ENCODE assay signal across 20 mouse cellular contexts in the genomic region with DNA sequence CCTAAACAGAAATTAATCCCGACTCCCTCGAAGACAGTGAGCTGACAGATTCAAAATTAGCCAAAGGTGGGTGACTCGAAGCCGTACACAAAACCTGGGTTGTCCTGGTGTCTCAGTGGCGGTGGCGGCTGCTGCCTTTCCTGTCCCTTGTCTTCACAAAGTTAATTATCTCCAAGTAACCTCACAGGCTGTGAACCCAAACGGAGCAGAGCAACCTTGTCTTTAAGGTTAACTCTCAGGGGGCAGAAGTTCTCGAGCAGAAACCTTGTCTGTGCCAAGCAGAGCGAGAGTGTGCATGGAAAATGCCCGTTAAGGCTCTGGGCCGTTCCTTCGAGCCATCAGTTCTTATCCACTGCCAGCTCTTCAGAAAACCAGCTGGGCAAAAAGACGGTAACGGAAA.
DNase-seq lines count a peak whose midpoint lies in the region; ATAC-seq and TF ChIP-seq lines count a peak whose summit lies in the region.
"Had no signal": no experiment of that assay in that cellular context is flagged by ENCODE, and none has a peak within 500 bp of the region (broad histone marks: within the 10 kb centered on the region; RNA-seq: fewer than 3 reads in every experiment).

No protein-coding gene starts in this region.

- no peaks in the 10 kb centered on the region for H3K27me3 ChIP-seq in kidney, adult 2 months (replicated peaks; ENCODE audit: control insufficient read depth, insufficient read depth, low read length)
- no peaks in the 10 kb centered on the region for H3K27me3 ChIP-seq in kidney, embryonic 15.5 days
- H3K27me3 ChIP-seq in cerebellum, adult 2 months (ENCODE audit: control insufficient read depth, insufficient read depth, low read length) = no peaks in the 10 kb centered on the region
- H3K27me3 ChIP-seq: CH12.LX; forebrain, embryonic 13.5 days; hindbrain, embryonic 12.5 days had no signal

- H3K27ac ChIP-seq in kidney, adult 2 months (ENCODE audit: insufficient read depth, low read depth, low read length) = no peak overlapping the region
- no peak overlapping the region for H3K27ac ChIP-seq in kidney, embryonic 15.5 days
- no peak overlapping the region for H3K27ac ChIP-seq in cerebellum, adult 2 months (ENCODE audit: insufficient read depth, low read length)
- H3K27ac ChIP-seq: embryonic facial prominence, embryonic 10.5 days; forebrain, embryonic 13.5 days; heart, embryonic 10.5 days; hindbrain, embryonic 12.5 days had no signal

- H3K4me2 ChIP-seq in kidney, embryonic 15.5 days = no peak overlapping the region
- H3K4me2 ChIP-seq: forebrain, embryonic 13.5 days; hindbrain, embryonic 12.5 days had no signal

- no peaks in the 10 kb centered on the region for H3K36me3 ChIP-seq in kidney, adult 2 months (ENCODE audit: control insufficient read depth, insufficient read depth, low read length)
- no peaks in the 10 kb centered on the region for H3K36me3 ChIP-seq in kidney, embryonic 15.5 days
- H3K36me3 ChIP-seq: embryonic facial prominence, embryonic 10.5 days; heart, embryonic 10.5 days; hindbrain, embryonic 12.5 days had no signal

- H3K4me1 ChIP-seq in kidney, adult 2 months (ENCODE audit: control insufficient read depth, insufficient read depth, low read length) = no peaks in the 10 kb centered on the region
- H3K4me1 ChIP-seq in kidney, embryonic 15.5 days = no peaks in the 10 kb centered on the region
- no peaks in the 10 kb centered on the region for H3K4me1 ChIP-seq in cerebellum, adult 2 months (ENCODE audit: control insufficient read depth, insufficient read depth, low read length)
- H3K4me1 ChIP-seq: embryonic facial prominence, embryonic 10.5 days; forebrain, embryonic 13.5 days; heart, embryonic 10.5 days had no signal

- no peak for TF ChIP-seq CTCF in kidney, adult 2 months (conservative IDR thresholded peaks at IDR 0.05; ENCODE audit: insufficient read depth, insufficient read length, low read depth, low read length)
- TF ChIP-seq CTCF in cerebellum, adult 2 months (IDR thresholded peaks at IDR 0.05; ENCODE audit: borderline replicate concordance, insufficient read depth, low read depth, low read length) = no peak

- no peaks in the 10 kb centered on the region for H3K9me3 ChIP-seq in kidney, embryonic 15.5 days (replicated peaks)
- H3K9me3 ChIP-seq: embryonic facial prominence, embryonic 10.5 days; forebrain, embryonic 13.5 days; heart, embryonic 10.5 days; hindbrain, embryonic 12.5 days had no signal

- WGBS in kidney, adult 2 months = 38% methylated on average over 14 of the region's 14 CpGs
- 58% methylated on average over 14 of the region's 14 CpGs for WGBS in kidney, embryonic 15.5 days
- 73% methylated on average over 14 of the region's 14 CpGs for WGBS in cerebellum, adult 2 months

- peak; percentile 70 for ATAC-seq in kidney, embryonic 15.5 days (replicated peaks; ENCODE audit: low FRiP score)
- ATAC-seq: forebrain, embryonic 13.5 days; forebrain, postnatal 0 days had no signal

- no peak overlapping the region for H3K4me3 ChIP-seq in kidney, adult 2 months (ENCODE audit: insufficient read depth, low read depth, low read length)
- no peak overlapping the region for H3K4me3 ChIP-seq in kidney, embryonic 15.5 days (replicated peaks)
- H3K4me3 ChIP-seq in cerebellum, adult 2 months (replicated peaks; ENCODE audit: insufficient read depth, low read depth, low read length) = no peak overlapping the region
- H3K4me3 ChIP-seq: embryonic facial prominence, embryonic 10.5 days; forebrain, embryonic 13.5 days; heart, embryonic 10.5 days; hindbrain, embryonic 12.5 days had no signal

- no peak overlapping the region for H3K9ac ChIP-seq in kidney, embryonic 15.5 days
- H3K9ac ChIP-seq: forebrain, embryonic 13.5 days; forebrain, postnatal 0 days; hindbrain, embryonic 12.5 days had no signal

- no peak for TF ChIP-seq POLR2A in kidney, adult 2 months (IDR thresholded peaks at IDR 0.05; ENCODE audit: low read depth, low read length)
- no peak for TF ChIP-seq POLR2A in cerebellum, adult 2 months (IDR thresholded peaks at IDR 0.05; ENCODE audit: borderline replicate concordance, insufficient read depth, low read length)

- DNase-seq in kidney, adult 2 months = peak; percentile 81
- DNase-seq in kidney, postnatal 14 days = peak; percentile 34
- DNase-seq in cerebellum, adult 2 months = no peak
- DNase-seq in left cerebral cortex, adult 9 months (ENCODE audit: low spot score in 2 of 2) = no peak
- DNase-seq in left cerebral cortex, adult 18-20 months (ENCODE audit: low spot score in 2 of 2) = no peak
- DNase-seq: adrenal gland, adult 2 months; adrenal gland, postnatal 25 days; cerebellum, adult 18-20 months; cerebellum, postnatal 10 days; forebrain, postnatal 0 days; gastrocnemius, postnatal 10 days; heart, adult 18-20 months; heart, postnatal 10 days; heart, postnatal 4 days had no signal

Comparison
In these comparisons a context has a peak if more than half of its experiments do, and no peak if none do; other contexts are left out.
1. DNase-seq: peak in kidney, adult 2 months (single experiment) and kidney, postnatal 14 days (single experiment); none in cerebellum, adult 2 months (0 of 2), left cerebral cortex, adult 9 months (0 of 2) and left cerebral cortex, adult 18-20 months (0 of 2).